Mouse (Mus musculus) thymus, adult 2 months (tissue): ENCODE data around the gene Nde1.

ENCODE experiments used
- CTCF ChIP-seq: fragments of 200-500 bp; IDR thresholded peaks from 2 replicates; pipeline ENCODE4 v1.5.1; 2012; ENCODE audit warnings: mild to moderate bottlenecking, control low read depth, low read length, moderate library complexity, borderline replicate concordance; ENCODE audit not compliant: control insufficient read depth, poor library complexity, insufficient read depth; ENCODE audit errors: extremely low read depth
- POLR2A ChIP-seq: fragments of 200-500 bp; IDR thresholded peaks from 2 replicates; pipeline ENCODE4 v1.6.1; 2012; ENCODE audit warnings: mild to moderate bottlenecking, low read length, control low read depth, moderate library complexity; ENCODE audit not compliant: control insufficient read depth, poor library complexity, insufficient read depth; ENCODE audit errors: extremely low read depth

DNA sequence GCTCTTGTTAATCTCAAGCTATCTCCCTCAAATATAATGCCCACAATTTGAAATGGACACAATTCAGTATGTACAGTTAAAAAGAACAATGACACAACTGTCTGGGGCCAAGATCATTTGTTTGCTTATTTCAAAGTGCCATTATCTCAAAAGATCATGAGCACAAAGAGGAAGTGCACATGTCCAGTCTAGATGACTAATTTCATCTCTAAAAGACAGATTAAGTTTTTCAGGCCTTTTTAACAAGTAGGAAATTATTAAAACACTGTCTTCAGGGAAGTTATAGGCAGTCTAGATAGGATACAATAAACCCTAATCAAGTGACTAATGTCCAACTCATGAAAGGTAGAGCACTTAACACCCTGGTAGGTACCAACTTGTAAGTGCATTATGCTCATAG is 34.1 kb upstream of the Nde1 start:
- TF ChIP-seq CTCF (no peak), POLR2A (no peak)
